Mouse (Mus musculus) yolk sac, embryonic 10.5 days (tissue): Measurements from ENCODE around the gene Mpp6.
A peak's percentile ranks its signal among the peaks of the same experiment; 100 is the strongest.

Source experiments
- DNase-seq: peaks from one replicate; pipeline ENCODE4 v3.0.0-alpha.2; 2017; ENCODE audit warnings: low spot score

The Mpp6 gene

GRCm38 (mm10) chr6:50109757-50110378 is at the start of gene Mpp6:
TSS of gene Mpp6 (plus strand) at chr6:50110241.
- DNase-seq: peak; percentile 91

GRCm38 (mm10) chr6:50066172-50066571 is 43.9 kb upstream of the Mpp6 start:
- no peak for DNase-seq

- no peak for DNase-seq
Measured at GRCm38 (mm10) chr6:50068490-50068889, 41.6 kb upstream of the Mpp6 start.

GRCm38 (mm10) chr6:50075248-50075647 is 34.8 kb upstream of the Mpp6 start:
- no peak for DNase-seq

GRCm38 (mm10) chr6:50076473-50076872 is 33.6 kb upstream of the Mpp6 start:
- no peak for DNase-seq

GRCm38 (mm10) chr6:50080431-50080830 is 29.6 kb upstream of the Mpp6 start:
- no peak for DNase-seq

GRCm38 (mm10) chr6:50085206-50085605 is 24.8 kb upstream of the Mpp6 start:
- DNase-seq: no peak

GRCm38 (mm10) chr6:50089333-50089732 is 20.7 kb upstream of the Mpp6 start:
- no peak for DNase-seq

GRCm38 (mm10) chr6:50090221-50090620 is 19.8 kb upstream of the Mpp6 start:
- DNase-seq: no peak

GRCm38 (mm10) chr6:50091462-50092154 is 18.4 kb upstream of the Mpp6 start:
- no peak for DNase-seq

- no peak for DNase-seq
Measured at GRCm38 (mm10) chr6:50109201-50109756, 762 bp upstream of the Mpp6 start.

- peak; percentile 57 for DNase-seq
Measured at GRCm38 (mm10) chr6:50110379-50110941, 419 bp downstream of the Mpp6 start.

GRCm38 (mm10) chr6:50111111-50111655 is 1.1 kb downstream of the Mpp6 start:
- no peak for DNase-seq

- peak; percentile 83 for DNase-seq
Measured at GRCm38 (mm10) chr6:50112775-50113174, 2.7 kb downstream of the Mpp6 start.

- DNase-seq: no peak
Measured at GRCm38 (mm10) chr6:50114280-50114679, 4.2 kb downstream of the Mpp6 start.

GRCm38 (mm10) chr6:50120931-50121330 is 10.9 kb downstream of the Mpp6 start:
- no peak for DNase-seq

GRCm38 (mm10) chr6:50122835-50123234 is 12.8 kb downstream of the Mpp6 start:
- no peak for DNase-seq

GRCm38 (mm10) chr6:50124197-50124596 is 14.2 kb downstream of the Mpp6 start:
- DNase-seq: no peak

- no peak for DNase-seq
Measured at GRCm38 (mm10) chr6:50126331-50126730, 16.3 kb downstream of the Mpp6 start.

GRCm38 (mm10) chr6:50127536-50127935 is 17.5 kb downstream of the Mpp6 start:
- no peak for DNase-seq

GRCm38 (mm10) chr6:50137651-50138050 is 27.6 kb downstream of the Mpp6 start:
- peak; percentile 71 for DNase-seq

- DNase-seq: peak; percentile 50
Measured at GRCm38 (mm10) chr6:50139526-50139925, 29.5 kb downstream of the Mpp6 start.

GRCm38 (mm10) chr6:50146158-50146557 is 36.1 kb downstream of the Mpp6 start:
- DNase-seq: no peak
